Mouse (Mus musculus) G1E (cell line): ENCODE measurements at regions not wholly inside any gene's neighbourhood (a gene's known extent, or its start where the extent isn't known, plus 50 kb on each side); places are given as distances from the start of the nearest gene placed in this dataset.

ENCODE experiments used
- ATAC-seq: 2 replicates; pipeline ENCODE4 v1.8.0; 2016; ENCODE audit warnings: mild to moderate bottlenecking; ENCODE audit not compliant: insufficient number of reproducible peaks, poor library complexity, low FRiP score, severe bottlenecking; ENCODE audit errors: extremely low read depth
- DNase-seq: peaks from one replicate; pipeline ENCODE4 v3.0.0; 2012; ENCODE audit warnings: low spot score
- H3K27me3 ChIP-seq: 2 replicates; pipeline ENCODE4 v1.6.1; 2012; ENCODE audit warnings: mild to moderate bottlenecking, low read length, inconsistent platforms; ENCODE audit not compliant: insufficient read depth
- H3K36me3 ChIP-seq: replicated peaks from 2 replicates; pipeline ENCODE3; 2012; ENCODE audit warnings: mild to moderate bottlenecking, inconsistent platforms
- H3K4me1 ChIP-seq: 2 replicates; pipeline ENCODE4 v1.6.1; 2012; ENCODE audit warnings: low read depth, low read length, inconsistent platforms, mixed read lengths; ENCODE audit not compliant: insufficient read depth
- H3K4me3 ChIP-seq: 2 replicates; pipeline ENCODE4 v1.5.1; 2012; ENCODE audit warnings: low read depth, mild to moderate bottlenecking, inconsistent platforms, low read length, moderate library complexity, mixed read lengths
- H3K9me3 ChIP-seq: replicated peaks from 2 replicates; pipeline ENCODE4 v1.6.1; 2012; ENCODE audit warnings: inconsistent platforms
- CTCF ChIP-seq: IDR thresholded peaks from 2 replicates; pipeline ENCODE4 v1.5.1; 2012; ENCODE audit warnings: low read depth, low read length, inconsistent platforms, mixed read lengths
- GATA1 ChIP-seq: IDR thresholded peaks from 2 replicates; pipeline ENCODE4 v1.6.1; 2012; ENCODE audit warnings: borderline replicate concordance, low read length, inconsistent platforms, mixed read lengths
- GATA2 ChIP-seq: IDR thresholded peaks from 2 replicates; pipeline ENCODE4 v1.6.1; 2012; ENCODE audit warnings: low read depth, low read length, inconsistent platforms, borderline replicate concordance
- POLR2AphosphoS5 ChIP-seq: IDR thresholded peaks from 2 replicates; pipeline ENCODE4 v1.6.1; 2012; ENCODE audit warnings: low read depth, low read length, inconsistent platforms; ENCODE audit not compliant: insufficient replicate concordance
- TAL1 ChIP-seq: conservative IDR thresholded peaks from 2 replicates; pipeline ENCODE4 v1.6.1; 2012; ENCODE audit warnings: low read depth, low read length, inconsistent platforms, mixed read lengths

GRCm38 (mm10) chr13:102135210-102135609, 367.2 kb upstream of the Pik3r1 start:
- DNase-seq (no peak), ATAC-seq (no peak)
- H3K9me3 ChIP-seq: no peaks in the 10 kb centered on the region
- H3K27me3 ChIP-seq: peaks cover 3% of the 10 kb centered on the region
- H3K4me1 ChIP-seq: no peaks in the 10 kb centered on the region
- H3K4me3 ChIP-seq: no peak overlapping the region
- no peaks in the 10 kb centered on the region for H3K36me3 ChIP-seq
- TF ChIP-seq GATA2 (no peak), CTCF (no peak), TAL1 (no peak), GATA1 (no peak), POLR2AphosphoS5 (no peak)

- H3K4me1 ChIP-seq: no peaks in the 10 kb centered on the region
- ATAC-seq (no peak), DNase-seq (no peak)
- no peaks in the 10 kb centered on the region for H3K36me3 ChIP-seq
- no peaks in the 10 kb centered on the region for H3K9me3 ChIP-seq
- no peak overlapping the region for H3K4me3 ChIP-seq
- TF ChIP-seq POLR2AphosphoS5: no peak
- no peak for TF ChIP-seq GATA1
- TF ChIP-seq GATA2: no peak
- TF ChIP-seq TAL1: no peak
- peaks cover 10% of the 10 kb centered on the region; the same call in 1 of the 2 replicates for H3K27me3 ChIP-seq
These were observed 375.0 kb upstream of the Pik3r1 start for GRCm38 (mm10) chr13:102142986-102143385.

GRCm38 (mm10) chr13:102143848-102144247, 375.8 kb upstream of the Pik3r1 start:
- Histone ChIP-seq H3K4me1 (no peaks in the 10 kb centered on the region), H3K9me3 (no peaks in the 10 kb centered on the region), H3K36me3 (no peaks in the 10 kb centered on the region), H3K27me3 (peaks cover 10% of the 10 kb centered on the region; the same call in 1 of the 2 replicates), H3K4me3 (no peak overlapping the region)
- DNase-seq: no peak
- ATAC-seq: no peak
- no peak for TF ChIP-seq TAL1
- TF ChIP-seq POLR2AphosphoS5: no peak
- TF ChIP-seq GATA1: no peak
- TF ChIP-seq CTCF: no peak
- no peak for TF ChIP-seq GATA2

GRCm38 (mm10) chr13:102148039-102148438, 380.0 kb upstream of the Pik3r1 start:
- TF ChIP-seq TAL1: no peak
- no peak for TF ChIP-seq GATA1
- no peaks in the 10 kb centered on the region for H3K9me3 ChIP-seq
- H3K27me3 ChIP-seq: 0 out of 2 replicates have a peak, but pooled peaks cover 1% of the 10 kb centered on the region
- no peaks in the 10 kb centered on the region for H3K4me1 ChIP-seq
- ATAC-seq (no peak), DNase-seq (no peak)
- H3K36me3 ChIP-seq: no peaks in the 10 kb centered on the region
- H3K4me3 ChIP-seq: no peak overlapping the region

- TF ChIP-seq GATA2: no peak
- ATAC-seq (no peak), DNase-seq (no peak)
- 0 out of 2 replicates have a peak, but pooled peaks cover 4% of the 10 kb centered on the region for H3K27me3 ChIP-seq
- no peaks in the 10 kb centered on the region for H3K4me1 ChIP-seq
- no peaks in the 10 kb centered on the region for H3K9me3 ChIP-seq
- H3K4me3 ChIP-seq: no peak overlapping the region
- H3K36me3 ChIP-seq: no peaks in the 10 kb centered on the region
These were observed 386.0 kb upstream of the Pik3r1 start for GRCm38 (mm10) chr13:102153785-102154608.

- no peak for ATAC-seq
- DNase-seq: no peak
- no peaks in the 10 kb centered on the region for H3K9me3 ChIP-seq
- no peaks in the 10 kb centered on the region for H3K4me1 ChIP-seq
- no peaks in the 10 kb centered on the region for H3K36me3 ChIP-seq
- H3K4me3 ChIP-seq: no peak overlapping the region
- TF ChIP-seq POLR2AphosphoS5 (no peak), GATA1 (no peak), TAL1 (no peak)
- H3K27me3 ChIP-seq: 0 out of 2 replicates have a peak, but pooled peaks cover 4% of the 10 kb centered on the region
These were observed 386.5 kb upstream of the Pik3r1 start for GRCm38 (mm10) chr13:102154609-102154899.
